20 mouse cellular contexts compared by ENCODE assay signal in the genomic region with DNA sequence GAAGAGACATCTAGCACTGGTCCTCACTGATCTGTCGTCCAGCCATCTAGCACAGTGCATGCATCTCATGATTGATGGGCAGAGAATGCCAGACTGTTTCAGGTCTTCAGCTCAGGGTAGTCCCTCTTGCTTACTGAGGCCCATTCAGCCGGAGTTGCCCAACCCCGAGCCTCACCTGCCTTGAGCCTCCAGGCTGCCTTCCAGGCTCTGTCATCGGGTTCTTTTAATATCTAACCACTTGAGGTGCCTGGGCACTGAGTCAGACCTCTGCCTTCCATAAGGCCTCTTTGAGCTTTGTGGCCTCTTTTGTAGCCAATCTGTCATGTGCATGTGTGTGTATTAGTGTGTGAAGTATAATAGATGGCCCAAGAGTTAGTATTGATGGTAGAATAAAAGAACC.
DNase-seq lines count a peak whose midpoint lies in the region; ATAC-seq and TF ChIP-seq lines count a peak whose summit lies in the region.
"Had no signal": no experiment of that assay in that cellular context is flagged by ENCODE, and none has a peak within 500 bp of the region (broad histone marks: within the 10 kb centered on the region; RNA-seq: fewer than 3 reads in every experiment).

No protein-coding gene starts in this region.

- ATAC-seq in heart, embryonic 16.5 days (replicated peaks; ENCODE audit: extremely low read depth, insufficient read depth, low FRiP score): peak; percentile 42; the same call in 1 of the 2 replicates
- ATAC-seq in Patski: peak; percentile 56
- ATAC-seq in kidney, embryonic 16.5 days (ENCODE audit: low FRiP score, low TSS enrichment): no peak
- ATAC-seq: activated CD4-positive, CD25-positive, alpha-beta regulatory T cell, adult 4 months; forebrain, embryonic 14.5 days; forebrain, postnatal 0 days; intestine, postnatal 0 days had no signal

- in situ Hi-C loops in Patski (cut with MboI; ENCODE audit: low pct_unique_long_range_greater_than_20kb): no loop called here

- POLR2A ChIA-PET in Patski (lab: Charles Lee): interaction anchor here (1.0 to 1.1 kb wide), 2 partner anchors 12 to 132 kb away, joined by 3 read pairs; no protein-coding TSS in a partner anchor

- no peaks in the 10 kb centered on the region for H3K9me3 ChIP-seq in heart, embryonic 16.5 days (replicated peaks; ENCODE audit: control insufficient read depth, low read length)
- H3K9me3 ChIP-seq in kidney, embryonic 16.5 days (ENCODE audit: low read length): no peaks in the 10 kb centered on the region
- H3K9me3 ChIP-seq: hindbrain, embryonic 12.5 days; hindbrain, embryonic 15.5 days had no signal

- H3K36me3 ChIP-seq in heart, embryonic 16.5 days (ENCODE audit: control insufficient read depth, insufficient read depth): no peaks in the 10 kb centered on the region
- H3K36me3 ChIP-seq in kidney, embryonic 16.5 days (ENCODE audit: insufficient read depth, low read length): no peaks in the 10 kb centered on the region
- H3K36me3 ChIP-seq: hindbrain, embryonic 12.5 days; hindbrain, embryonic 15.5 days had no signal

- DNase-seq in heart, postnatal 14 days: no peak
- DNase-seq in Muller cell, postnatal 12 days (ENCODE audit: inconsistent ontology term): peak; percentile 4
- peak; percentile 55 for DNase-seq in Patski (ENCODE audit: low read depth, low spot score)
- no peak for DNase-seq in frontal cortex, adult 2 months (ENCODE audit: extremely low spot score in 1 of 2, low spot score in 1 of 2)
- DNase-seq: adrenal gland, adult 8-10 months; adrenal gland, postnatal 25 days; cerebellum, adult 11-12 months; cerebellum, adult 8-10 months; cerebellum, postnatal 14 days; forebrain, postnatal 0 days; gastrocnemius, postnatal 25 days; kidney, adult 2 months had no signal

- no peak for TF ChIP-seq CTCF in Patski (IDR thresholded peaks at IDR 0.05)

- 40% methylated on average over 4 of the region's 4 CpGs for WGBS in heart, embryonic 16.5 days
- 77% methylated on average over 4 of the region's 4 CpGs for WGBS in kidney, embryonic 16.5 days

- no peak overlapping the region for H3K4me2 ChIP-seq in heart, embryonic 16.5 days (ENCODE audit: low read depth, low read length)
- H3K4me2 ChIP-seq in kidney, embryonic 16.5 days (replicated peaks; ENCODE audit: low read depth, low read length): no peak overlapping the region
- H3K4me2 ChIP-seq: heart, embryonic 11.5 days; hindbrain, embryonic 12.5 days; hindbrain, embryonic 15.5 days had no signal

- intact Hi-C loops in heart, postnatal 14 days (cut with DNase I): no loop called here

- H3K4me1 ChIP-seq in heart, embryonic 16.5 days (ENCODE audit: control insufficient read depth, insufficient read depth, low read length): peaks cover 10% of the 10 kb centered on the region
- H3K4me1 ChIP-seq in kidney, embryonic 16.5 days (ENCODE audit: insufficient read depth, low read length): no peaks in the 10 kb centered on the region
- H3K4me1 ChIP-seq: hindbrain, embryonic 12.5 days; hindbrain, embryonic 15.5 days had no signal

- H3K27me3 ChIP-seq in heart, embryonic 16.5 days (ENCODE audit: control insufficient read depth, insufficient read depth, low read length): no peaks in the 10 kb centered on the region
- no peaks in the 10 kb centered on the region for H3K27me3 ChIP-seq in Patski
- no peaks in the 10 kb centered on the region for H3K27me3 ChIP-seq in kidney, embryonic 16.5 days (ENCODE audit: insufficient read depth, low read length)
- H3K27me3 ChIP-seq: hindbrain, embryonic 15.5 days had no signal

- CTCF ChIA-PET in Patski (lab: Charles Lee): interaction anchor here (1.0 to 1.2 kb wide), 3 partner anchors 16 to 20 kb away, joined by 3 read pairs; no protein-coding TSS in a partner anchor

- no peak overlapping the region for H3K27ac ChIP-seq in heart, embryonic 16.5 days (ENCODE audit: low read length)
- H3K27ac ChIP-seq in kidney, embryonic 16.5 days (ENCODE audit: low read length): no peak overlapping the region
- H3K27ac ChIP-seq: hindbrain, embryonic 12.5 days; hindbrain, embryonic 15.5 days had no signal

- no peak overlapping the region for H3K9ac ChIP-seq in heart, embryonic 16.5 days (ENCODE audit: low read length)
- H3K9ac ChIP-seq in kidney, embryonic 16.5 days (replicated peaks; ENCODE audit: low read length): no peak overlapping the region
- H3K9ac ChIP-seq: forebrain, postnatal 0 days; hindbrain, embryonic 12.5 days; hindbrain, embryonic 15.5 days had no signal

- H3K4me3 ChIP-seq in heart, embryonic 16.5 days (ENCODE audit: low read length): no peak overlapping the region
- no peak overlapping the region for H3K4me3 ChIP-seq in kidney, embryonic 16.5 days (ENCODE audit: low read length)
- H3K4me3 ChIP-seq: hindbrain, embryonic 12.5 days; hindbrain, embryonic 15.5 days had no signal

Comparison
In these comparisons a context has a peak if more than half of its experiments do, and no peak if none do; other contexts are left out.
1. DNase-seq: peak in Muller cell, postnatal 12 days (single experiment) and Patski (single experiment); none in heart, postnatal 14 days (0 of 2) and frontal cortex, adult 2 months (0 of 2).